Mouse (Mus musculus) naive thymus-derived CD4-positive, alpha-beta T cell, adult 2 months (primary cell): ENCODE results near the gene Macrod2.

ENCODE experiments used
- DNase-seq: peaks from one replicate; pipeline ENCODE4 v3.0.0-alpha.2; 2011; ENCODE audit warnings: low read depth

Macrod2 gene

DNA sequence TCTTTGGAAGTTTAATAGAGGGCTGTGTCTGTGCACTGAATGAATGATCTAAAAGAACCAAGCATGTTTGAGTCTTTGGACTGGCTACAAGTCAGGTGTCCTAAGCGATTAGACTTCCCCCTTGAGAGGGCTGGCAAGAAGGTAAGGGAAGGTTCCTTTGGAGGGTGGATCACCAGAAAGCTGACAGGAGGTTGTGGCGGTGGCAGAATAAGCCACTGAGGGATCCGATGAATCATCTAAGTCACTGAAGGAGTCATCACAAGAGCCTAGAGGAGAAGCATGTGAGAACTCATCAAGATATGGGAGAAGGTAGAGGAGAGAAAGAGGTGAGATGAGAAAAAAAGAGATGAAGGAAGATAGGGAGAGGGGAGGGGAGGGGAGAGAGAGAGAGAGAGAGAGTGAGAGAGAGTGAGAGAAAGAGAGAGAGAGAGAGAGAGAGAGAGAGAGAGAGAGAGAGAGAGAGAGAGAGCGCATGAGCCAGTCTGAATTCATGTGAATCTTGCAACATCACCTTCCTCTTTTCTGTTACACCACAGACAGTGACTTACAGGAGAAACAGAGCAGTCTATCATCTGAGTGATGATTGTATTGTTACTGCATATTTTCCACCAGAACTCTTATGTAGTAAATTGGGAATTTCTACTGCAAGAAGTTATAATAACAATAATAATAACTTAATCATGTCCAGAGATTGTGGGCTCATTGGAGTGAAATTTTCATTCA is 398.9 kb downstream of the Macrod2 start:
- DNase-seq = no peak

DNA sequence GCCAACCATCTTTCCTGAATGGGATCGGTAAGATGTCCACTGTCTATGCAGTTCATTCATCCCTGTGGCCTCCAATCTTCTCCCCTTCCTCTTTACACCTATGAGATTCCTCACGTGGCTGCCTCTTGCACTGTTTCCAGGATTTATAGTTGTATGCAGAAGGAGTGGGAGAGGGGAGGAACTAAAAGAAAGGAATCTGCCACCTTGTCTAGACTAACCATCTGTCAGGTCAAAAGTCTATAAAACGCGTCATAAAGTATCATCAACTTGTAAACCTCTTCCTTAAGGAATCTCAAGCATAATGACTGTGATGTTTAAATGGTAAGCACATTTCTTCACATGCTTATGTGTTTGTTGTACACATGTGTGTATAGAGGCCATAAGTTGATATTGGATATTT is 416.6 kb downstream of the Macrod2 start:
- no peak for DNase-seq

DNA sequence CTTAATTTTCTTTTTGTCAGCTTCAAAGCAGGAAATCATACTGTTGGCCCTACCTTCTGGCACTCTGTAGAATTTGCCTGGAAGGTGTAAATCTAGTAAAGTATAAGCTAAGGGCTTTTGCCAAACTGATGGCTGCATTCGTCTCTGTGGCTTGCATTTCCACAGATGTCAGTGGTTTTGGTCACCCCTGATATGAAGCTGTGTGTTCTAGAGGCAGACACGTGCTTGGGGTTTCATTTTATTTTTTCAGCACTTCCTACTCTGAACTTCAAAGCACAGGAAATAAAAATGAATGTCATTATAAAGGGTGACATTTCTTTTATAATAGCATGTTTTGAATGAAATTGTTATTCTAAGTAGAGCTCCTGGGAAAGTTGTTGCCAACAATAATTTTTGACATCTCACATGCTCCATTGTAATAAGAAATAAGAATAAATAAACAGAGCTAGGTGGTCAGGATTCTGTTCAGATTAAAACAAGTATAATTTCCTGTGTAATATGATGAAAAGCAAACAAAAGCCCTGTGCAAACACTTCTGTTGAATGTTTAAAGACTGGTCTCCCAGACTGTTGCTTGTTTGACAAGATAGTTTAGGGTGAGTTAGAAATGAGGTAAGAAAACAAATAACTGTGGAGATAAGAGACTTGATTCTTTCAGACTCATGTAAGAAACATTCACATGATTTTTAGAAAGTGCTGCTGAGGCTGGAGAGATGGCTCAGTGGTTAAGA is 424.4 kb downstream of the Macrod2 start:
- peak; percentile 11 for DNase-seq

DNA sequence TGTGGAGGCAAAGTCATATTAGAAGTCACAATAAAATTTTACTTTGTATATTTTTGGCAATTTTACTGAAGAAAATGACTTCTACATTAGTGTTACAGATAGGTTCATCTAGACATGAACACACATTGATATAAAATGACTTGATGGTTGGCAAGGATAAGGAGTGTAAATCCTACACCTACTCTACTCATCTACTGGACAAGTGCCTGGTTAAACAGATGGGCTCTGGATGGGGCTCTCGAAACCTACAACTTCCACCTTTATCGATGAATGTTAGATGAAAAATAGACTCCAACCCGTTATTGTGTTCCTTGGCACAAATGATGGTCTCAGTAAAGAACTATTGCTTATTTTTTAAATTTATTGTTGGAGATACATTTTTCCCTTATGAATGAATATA is 427.3 kb downstream of the Macrod2 start:
- DNase-seq = no peak

DNA sequence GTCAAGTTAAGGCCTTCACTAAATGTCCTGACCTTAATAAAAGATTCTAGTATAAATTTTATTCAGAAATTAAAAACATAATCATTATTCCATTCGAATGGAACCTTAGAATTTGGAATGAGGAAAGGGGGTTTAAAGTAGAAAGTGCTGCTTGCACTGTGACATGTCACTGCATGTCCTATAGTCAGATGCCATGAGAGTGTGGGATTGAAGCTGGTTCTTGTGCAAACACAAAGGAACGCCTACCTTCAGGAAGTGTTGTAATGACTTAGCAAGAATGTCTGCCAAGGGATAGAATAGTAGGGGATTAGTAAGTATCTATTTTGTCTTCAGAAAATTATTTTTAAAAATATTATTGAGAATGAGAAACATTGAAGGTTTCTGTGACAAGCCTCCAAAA is 431.1 kb downstream of the Macrod2 start:
- DNase-seq = no peak

DNA sequence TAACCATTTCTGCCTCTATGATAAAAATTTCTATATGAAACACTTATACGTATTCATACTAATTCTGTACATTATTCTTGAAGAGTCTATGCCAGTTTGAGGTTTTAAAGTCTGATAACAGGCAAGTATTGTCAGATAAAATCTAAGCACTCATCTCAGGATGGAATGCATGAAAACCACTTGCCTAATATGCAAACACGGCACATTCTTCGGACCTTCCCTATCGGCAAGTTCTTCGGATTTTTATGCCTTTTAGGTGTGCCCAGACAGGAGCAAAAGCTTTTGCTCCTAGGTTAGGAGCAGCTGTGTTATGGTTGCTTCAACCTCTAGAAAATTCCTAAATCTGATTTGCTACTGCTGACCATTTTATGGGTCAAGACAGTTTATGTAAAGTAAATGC is 433.8 kb downstream of the Macrod2 start:
- DNase-seq = no peak

DNA sequence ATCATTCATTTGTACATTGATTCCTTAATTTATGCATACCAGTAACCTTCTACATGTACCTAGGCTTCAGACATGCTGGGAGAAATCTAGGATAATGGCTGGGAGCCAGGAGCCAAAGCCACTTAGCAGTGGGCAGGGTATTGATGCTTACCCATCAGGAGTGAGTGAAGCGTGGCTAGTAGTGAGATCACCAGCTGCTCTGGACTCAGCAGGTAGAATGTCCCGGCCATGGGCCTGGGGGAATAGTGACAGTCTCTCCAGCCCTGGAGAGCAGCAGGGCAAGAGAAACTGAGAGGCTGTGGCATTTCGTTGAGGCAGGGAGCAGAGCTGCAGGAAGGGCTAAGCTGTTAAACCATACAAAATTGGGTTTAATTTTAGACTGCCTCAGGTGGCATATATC is 435.0 kb downstream of the Macrod2 start:
- DNase-seq = no peak

DNA sequence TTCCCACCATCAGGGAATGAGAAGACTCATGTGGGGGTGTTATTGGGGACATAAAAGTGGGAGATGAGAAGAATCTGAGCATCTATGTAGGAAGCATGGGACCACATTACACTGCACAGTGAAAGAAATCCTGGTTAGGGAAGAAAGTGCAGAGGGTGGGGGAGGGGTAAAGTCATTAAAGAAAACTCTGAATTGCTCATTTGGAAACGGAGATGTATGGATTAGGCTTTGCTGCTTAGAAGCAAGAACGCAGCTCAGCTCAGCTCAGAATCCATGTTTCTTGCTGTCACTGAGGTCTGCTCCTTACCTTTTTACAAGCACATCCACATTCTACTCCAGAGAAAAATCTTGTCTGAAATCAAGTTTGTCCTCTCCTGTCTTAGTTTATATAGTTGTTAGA is 444.3 kb downstream of the Macrod2 start:
- DNase-seq = no peak

DNA sequence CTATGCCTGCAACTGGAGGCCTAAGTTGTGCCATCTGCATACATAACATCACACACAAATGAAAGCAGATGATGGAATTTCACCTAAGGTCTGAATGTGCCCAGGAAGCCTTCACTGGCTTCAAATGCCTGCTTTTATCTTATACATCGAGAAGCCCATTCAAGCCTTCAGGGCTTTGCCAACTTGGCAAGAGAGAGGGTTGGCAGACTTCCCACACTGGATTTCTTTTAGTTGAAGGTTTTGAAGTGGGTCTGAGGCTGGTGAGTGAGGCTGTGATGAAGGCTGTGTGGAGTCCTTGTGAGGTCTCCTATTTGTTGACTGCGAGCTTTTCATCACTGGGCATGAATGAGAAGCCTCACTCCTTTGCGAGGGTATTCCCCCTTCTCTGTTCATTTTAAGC is 444.8 kb downstream of the Macrod2 start:
- DNase-seq = no peak

DNA sequence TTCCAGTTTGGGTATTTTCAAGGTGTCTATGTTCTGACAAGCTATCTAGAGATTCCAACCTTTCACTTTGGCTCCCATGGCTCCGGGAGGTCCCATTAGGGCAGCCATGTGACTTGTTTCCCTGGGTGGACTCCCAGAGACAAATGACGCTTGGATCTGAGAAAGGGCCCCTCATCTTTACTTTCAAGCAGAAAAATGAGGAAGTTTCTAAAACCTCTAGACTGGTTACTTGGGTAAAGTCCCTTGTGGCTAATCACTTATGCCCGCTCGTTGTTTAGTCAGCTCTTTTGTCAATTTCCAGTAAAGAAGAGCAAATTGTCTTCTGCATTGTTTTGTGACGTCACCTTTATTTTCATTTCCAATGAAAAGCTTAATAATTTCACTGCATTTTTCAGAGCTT is 448.9 kb downstream of the Macrod2 start:
- no peak for DNase-seq

DNA sequence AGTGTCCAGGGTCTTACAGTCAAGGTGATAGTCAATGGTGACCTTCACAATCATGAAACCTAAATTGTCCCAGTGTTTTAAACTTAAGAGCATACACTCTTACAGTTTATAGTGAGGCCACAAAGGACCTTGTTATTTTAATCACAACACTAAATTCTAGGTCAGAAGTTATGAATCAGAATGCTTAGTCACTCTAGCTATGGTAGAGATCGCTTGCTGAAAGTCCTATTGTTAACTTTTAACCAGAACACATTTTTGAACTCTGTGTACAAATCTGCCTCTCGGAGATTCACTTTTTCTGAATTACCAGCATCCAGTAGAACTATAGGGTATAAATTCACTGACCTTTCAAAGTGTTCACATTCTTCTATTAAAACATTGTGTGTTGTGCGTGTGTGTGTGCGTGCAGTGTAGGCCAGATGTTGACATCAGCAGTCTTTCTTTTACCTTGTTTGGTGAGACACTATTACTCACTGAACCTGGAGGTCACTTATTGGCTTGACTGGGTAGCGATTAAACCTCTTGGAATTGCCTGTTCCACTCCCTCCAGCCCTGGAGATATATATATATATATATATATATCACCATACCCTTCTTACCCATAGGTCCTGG is 452.8 kb downstream of the Macrod2 start:
- DNase-seq = no peak

DNA sequence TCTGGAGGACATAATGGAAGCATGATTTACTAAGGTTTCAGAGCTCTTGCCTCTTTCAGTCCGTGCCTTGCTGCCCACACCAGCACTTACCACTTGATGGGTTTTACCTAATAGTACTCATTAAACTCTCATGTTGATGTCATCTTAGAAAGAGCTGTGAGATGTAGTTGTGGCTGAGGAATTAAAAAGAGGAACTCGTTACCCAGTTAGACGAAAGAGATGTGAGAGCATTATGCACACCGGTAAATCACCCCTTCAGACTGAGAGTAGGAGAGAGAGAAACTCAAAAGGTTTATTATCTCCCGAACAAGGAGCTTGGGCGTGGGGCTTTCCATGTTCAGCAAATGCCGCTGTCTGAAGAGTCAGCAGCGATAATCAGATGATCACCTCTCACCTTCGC is 458.4 kb downstream of the Macrod2 start:
- DNase-seq = no peak

DNA sequence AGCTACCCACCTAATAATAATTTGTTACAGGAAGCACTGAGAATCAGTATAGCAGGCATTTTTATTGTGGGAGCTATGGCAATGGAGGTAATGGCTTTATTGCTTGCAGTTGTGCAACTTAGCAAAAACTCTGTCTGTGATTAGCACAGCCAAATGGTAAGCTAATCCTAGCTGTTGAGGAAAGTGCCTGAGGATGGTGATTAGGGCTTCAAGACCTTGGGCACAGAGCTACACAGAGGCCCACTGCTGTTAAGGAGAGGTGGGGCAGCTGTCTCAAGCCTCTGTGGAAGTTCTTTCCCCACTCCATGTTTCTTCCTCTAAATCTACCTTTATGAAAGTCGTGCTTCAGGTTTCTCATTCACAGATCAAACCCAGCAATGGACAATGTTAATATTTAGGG is 466.2 kb downstream of the Macrod2 start:
- no peak for DNase-seq

DNA sequence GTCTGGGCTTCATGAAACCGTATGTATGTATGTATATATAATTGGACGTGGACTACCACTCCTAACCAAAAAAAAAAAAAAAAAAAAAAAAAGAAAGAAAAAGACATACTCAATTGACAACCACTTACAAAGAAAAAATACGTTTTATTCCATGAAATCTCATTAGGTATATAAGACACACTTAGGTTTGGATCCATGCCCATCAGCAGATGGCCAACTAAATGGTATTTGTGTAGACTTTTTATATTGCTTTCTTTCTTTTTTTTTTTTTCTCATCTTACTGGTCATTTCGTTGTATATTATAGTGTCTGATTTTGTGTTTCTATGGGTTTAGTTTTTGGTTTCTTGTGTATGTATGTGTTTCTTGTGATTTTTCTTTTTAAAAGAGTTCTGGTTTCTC is 467.6 kb downstream of the Macrod2 start:
- no peak for DNase-seq

DNA sequence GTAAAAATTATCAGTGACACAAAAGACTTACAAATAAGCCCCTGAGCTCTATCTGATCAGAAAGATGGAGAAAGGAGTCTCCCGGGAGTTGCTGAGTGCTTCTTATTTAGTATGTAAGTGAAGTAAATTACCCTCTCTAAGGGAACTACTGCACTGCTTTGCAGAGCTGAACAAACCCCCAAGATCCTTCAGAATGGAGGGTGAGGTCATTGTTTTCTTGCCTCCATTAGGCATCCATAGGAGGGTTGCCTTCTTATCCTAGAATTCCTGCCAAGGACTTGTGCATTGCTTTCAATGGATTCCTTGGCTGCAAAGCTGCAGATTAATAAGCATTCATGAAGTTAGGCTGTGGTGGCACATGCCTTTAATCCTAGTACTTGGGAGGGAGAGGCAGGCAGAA is 470.5 kb downstream of the Macrod2 start:
- no peak for DNase-seq

DNA sequence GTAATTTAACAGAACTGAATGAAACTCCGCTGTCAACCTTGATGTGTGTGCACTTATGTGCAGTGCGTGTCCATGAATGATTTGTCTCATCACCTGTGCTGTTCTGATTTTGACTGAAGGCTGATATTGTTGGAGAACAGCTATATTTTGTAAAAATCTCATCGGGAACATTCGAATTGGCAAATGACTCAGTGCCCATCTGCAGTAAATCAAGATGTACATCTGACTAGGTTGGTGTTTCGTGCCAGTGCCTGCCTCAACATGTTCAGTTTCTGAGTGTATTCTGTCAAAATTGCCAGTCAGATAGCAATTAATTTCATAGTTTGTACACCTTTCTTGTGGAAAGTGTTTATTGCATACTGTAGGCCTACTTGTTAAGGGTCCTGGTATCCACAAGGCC is 472.0 kb downstream of the Macrod2 start:
- no peak for DNase-seq

DNA sequence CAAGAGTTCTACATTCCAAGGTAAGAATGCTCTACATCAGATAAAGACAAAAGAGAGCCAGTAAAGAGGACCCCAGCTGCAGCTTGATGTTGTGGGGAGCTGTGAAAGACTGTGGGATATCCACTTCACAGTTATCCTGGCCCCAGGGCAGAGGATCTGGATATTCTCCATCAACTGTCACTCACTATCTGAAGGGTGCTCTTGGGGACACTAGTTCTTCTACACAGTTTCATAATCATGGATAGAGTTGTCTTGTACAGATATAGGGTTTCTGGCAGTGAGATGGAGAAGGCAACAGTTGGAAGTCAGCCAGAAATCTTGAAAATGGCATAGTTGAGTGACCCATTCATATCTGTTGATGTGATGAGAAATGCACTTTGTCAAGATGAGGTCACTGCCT is 490.1 kb downstream of the Macrod2 start:
- DNase-seq = no peak

DNA sequence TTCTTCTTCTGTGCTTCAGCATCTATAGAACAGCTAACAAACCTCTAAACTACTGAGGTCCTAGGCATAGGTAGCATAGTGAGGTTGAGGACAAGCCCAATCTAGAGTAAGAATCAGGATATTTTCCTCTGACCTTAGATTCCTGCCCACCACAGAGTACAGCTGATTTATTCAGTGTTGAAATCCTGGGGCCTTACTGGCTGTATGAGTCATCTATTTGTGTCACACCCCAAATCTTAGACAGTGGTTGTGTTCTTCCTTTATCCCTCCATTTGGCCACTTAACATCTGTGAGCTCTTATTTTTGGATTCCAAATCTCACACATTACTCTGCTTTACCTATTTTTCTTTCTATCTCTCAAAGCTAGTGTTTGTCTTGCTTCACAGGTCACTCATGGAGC is 495.6 kb downstream of the Macrod2 start:
- DNase-seq = no peak

DNA sequence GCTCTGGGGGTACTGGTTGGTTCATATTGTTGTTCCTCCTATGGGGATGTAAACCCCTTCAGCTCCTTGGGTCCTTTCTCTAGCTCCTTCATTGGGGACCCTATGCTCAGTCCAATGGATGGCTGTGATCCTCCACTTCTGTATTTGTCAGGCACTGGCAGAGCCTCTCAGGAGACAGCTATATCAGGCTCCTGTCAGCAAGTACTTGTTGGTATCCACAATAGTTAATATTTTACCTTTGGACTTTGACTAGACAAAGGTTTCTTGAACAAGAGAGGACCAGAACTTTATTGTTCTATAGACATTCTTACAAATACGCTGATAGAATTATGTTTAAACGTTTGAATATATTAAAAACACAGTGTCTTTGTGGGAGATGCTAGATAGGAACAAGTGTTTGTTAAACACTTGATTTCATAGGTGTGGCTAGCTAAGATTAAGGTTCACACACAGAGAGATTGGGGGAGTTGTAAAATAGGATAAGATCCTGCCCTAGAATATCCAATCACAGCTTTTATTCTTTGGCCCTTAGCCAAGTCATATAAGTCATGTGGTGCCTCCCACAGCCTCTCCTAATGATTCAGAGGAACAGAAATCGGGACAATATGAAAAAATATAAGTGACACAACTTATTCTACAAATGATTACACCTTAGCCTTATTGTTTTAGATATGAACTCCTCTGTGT is 501.4 kb downstream of the Macrod2 start:
- DNase-seq = no peak

DNA sequence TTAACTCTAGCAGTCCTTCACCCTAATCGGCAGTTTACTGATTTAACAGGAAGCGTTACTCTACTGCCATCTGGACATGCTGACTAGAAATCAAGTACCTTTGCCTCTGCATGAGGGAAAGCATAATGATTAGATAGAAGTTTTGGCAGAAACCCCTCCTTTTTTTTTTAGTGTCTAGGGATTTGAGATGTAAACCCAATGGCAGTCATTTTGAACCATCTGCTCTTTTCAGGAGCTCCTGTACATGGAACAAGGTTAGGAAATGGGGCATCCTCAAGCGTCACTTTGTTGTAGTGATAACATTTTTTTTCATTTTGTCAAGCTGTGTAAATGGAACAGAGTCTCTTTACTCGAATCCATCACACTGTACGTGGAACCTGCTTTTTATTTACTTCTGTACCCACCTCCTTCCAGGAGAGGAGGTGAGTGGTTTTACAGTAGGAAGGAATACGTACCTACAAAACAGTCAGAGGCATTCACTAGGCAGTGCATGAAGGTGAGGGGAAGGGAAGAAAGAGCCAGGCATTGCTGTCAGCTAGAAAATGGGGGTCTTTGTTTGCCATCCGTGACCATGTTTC is 503.4 kb downstream of the Macrod2 start:
- DNase-seq = no peak

DNA sequence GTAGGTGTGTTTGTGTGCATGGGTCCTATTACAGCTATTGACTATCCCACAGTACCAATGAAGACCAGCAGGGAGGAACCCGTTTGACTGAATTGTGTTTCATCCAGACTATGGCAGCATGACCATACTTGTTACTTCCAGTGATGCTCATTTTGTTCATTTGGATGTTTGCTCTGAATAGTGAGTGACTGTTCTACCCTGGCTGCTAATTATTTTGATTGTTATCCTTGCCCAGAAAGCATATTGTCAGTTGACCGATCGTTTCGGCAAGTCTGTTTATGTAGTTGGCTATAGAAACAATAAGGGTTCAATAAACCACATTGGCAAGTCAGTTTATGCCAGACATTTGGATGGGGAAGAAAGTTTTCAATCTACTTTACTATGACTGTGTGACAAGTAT is 510.2 kb downstream of the Macrod2 start:
- no peak for DNase-seq

DNA sequence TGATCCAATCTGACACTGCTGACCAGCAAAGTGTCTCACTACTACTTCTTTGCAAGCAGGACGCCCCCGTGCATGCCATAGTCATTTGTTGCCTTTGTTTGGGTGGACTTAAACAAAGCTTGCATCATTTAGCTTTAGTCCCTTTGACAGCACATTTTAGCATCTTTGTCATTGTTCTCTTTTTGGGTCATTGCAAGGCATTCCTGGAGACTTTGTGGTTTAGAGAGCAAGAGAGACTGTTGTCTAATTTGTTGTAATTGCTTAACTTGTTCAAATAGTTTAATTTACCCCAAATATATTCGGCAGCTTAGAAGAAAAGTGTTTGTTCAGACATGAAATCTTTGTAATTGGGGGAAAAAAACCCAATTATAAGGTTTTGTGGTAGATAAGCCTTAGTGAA is 511.0 kb downstream of the Macrod2 start:
- no peak for DNase-seq

DNA sequence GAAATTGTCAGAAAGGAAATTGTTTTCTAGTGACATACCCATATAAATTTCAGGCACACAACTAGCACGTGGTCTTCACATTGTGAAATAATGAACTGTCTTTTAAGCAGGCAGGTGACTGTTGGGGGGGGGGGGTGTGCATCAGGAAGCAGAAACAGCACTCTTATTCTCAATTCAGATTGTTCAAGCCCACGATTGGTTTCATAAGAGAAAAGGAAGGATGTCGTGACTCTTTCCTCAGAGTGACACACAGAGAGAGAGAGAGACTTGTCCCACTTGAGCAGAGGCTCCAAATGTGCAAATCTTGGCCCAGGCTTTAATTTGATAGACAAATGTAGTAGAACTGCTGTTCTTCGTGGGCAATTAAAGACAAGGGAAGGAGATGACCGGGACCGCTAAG is 516.4 kb downstream of the Macrod2 start:
- DNase-seq = no peak
